Mouse (Mus musculus) cortical plate, adult 2 months (tissue): ENCODE results near the gene Dyrk3. TPM values are rescaled to one million over a fixed set of nuclear protein-coding genes. Genes with fewer than 3 reads are reported as not detected.

Experiments used
- H3K27ac ChIP-seq: fragments of 200-500 bp; 2 replicates; pipeline ENCODE4 v1.5.1; 2012; ENCODE audit warnings: low read length, control low read depth, inconsistent platforms; ENCODE audit not compliant: insufficient read depth
- H3K4me1 ChIP-seq: fragments of 200-500 bp; 2 replicates; pipeline ENCODE4 v1.6.1; 2011; ENCODE audit warnings: low read length; ENCODE audit not compliant: control insufficient read depth, insufficient read depth
- H3K4me3 ChIP-seq: fragments of 200-500 bp; 2 replicates; pipeline ENCODE4 v1.5.1; 2011; ENCODE audit warnings: mild to moderate bottlenecking, low read length, control low read depth; ENCODE audit not compliant: insufficient read depth
- CTCF ChIP-seq: fragments of 200-500 bp; IDR thresholded peaks from 2 replicates; pipeline ENCODE4 v1.5.1; 2011; ENCODE audit warnings: mild to moderate bottlenecking, control low read depth, low read length; ENCODE audit not compliant: insufficient read depth; ENCODE audit errors: extremely low read depth
- POLR2A ChIP-seq: fragments of 200-500 bp; IDR thresholded peaks from 2 replicates; pipeline ENCODE4 v1.6.1; 2011; ENCODE audit warnings: mild to moderate bottlenecking, low read length, control low read depth; ENCODE audit not compliant: insufficient read depth; ENCODE audit errors: extremely low read depth
- polyA plus RNA-seq: library from polyadenylated mRNA; depleted of rRNA; stranded (reverse); fragments of >200 nt; gene quantifications from 2 replicates; pipeline ENCODE4 v1.2.3, GENCODE M21; 2012

Gene Dyrk3
- polyA plus RNA-seq, 1 experiment = 6.2 TPM

DNA sequence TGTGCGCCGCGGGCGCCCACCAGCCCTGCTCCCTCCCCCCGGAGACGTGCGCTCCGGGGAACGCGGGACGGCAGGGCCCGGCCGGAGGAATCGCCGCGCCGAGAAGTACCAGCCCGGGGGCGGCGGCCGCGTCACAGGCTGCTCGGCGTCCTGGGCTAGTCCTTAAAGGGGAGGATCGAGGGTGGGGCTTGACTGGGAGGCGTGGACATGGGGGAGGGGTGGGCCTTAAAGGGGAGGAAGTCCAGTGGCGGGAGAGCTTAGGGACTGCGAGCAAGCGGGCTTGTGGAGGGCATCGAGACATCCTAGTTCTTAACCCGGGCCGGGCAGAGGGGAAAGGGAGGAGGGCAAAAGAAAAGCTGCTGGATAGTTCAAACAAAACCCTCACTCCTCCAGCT, 40.4 kb downstream of the Dyrk3 start, which contains the start of gene Mapkapk2:
Gene Mapkapk2, minus strand, starts transcription at position 127 of the 395 bp plus-strand sequence.
- TF ChIP-seq CTCF = no peak
- TF ChIP-seq POLR2A = peak; percentile 71
- Histone ChIP-seq H3K4me1 (peaks cover 5% of the 10 kb centered on the region; the same call in 1 of the 2 replicates), H3K4me3 (peak within 1 kb of the TSS; percentile 91), H3K27ac (peak within 1 kb of the TSS; percentile 2; the same call in 1 of the 2 replicates)

- peak overlapping the region; percentile 2; the same call in 1 of the 2 replicates for H3K27ac ChIP-seq
- H3K4me3 ChIP-seq = peak overlapping the region; percentile 91
- TF ChIP-seq CTCF = no peak
- no peak for TF ChIP-seq POLR2A
- peaks cover 5% of the 10 kb centered on the region; the same call in 1 of the 2 replicates for H3K4me1 ChIP-seq
These were observed 41.1 kb downstream of the Dyrk3 start for GRCm38 (mm10) chr1:131096803-131097699.

- TF ChIP-seq POLR2A (no peak), CTCF (no peak)
- Histone ChIP-seq H3K27ac (peak overlapping the region; percentile 2; the same call in 1 of the 2 replicates), H3K4me3 (peak overlapping the region; percentile 91), H3K4me1 (peaks cover 5% of the 10 kb centered on the region; the same call in 1 of the 2 replicates)
These were observed 41.9 kb downstream of the Dyrk3 start for GRCm38 (mm10) chr1:131096132-131096695.

GRCm38 (mm10) chr1:131095574-131095973, 42.6 kb downstream of the Dyrk3 start:
- Histone ChIP-seq H3K4me3 (peak overlapping the region; percentile 91; the same call in 1 of the 2 replicates), H3K27ac (no peak overlapping the region), H3K4me1 (peaks cover 4% of the 10 kb centered on the region; the same call in 1 of the 2 replicates)
- TF ChIP-seq POLR2A (no peak), CTCF (no peak)

GRCm38 (mm10) chr1:131093889-131094288, 44.3 kb downstream of the Dyrk3 start:
- Histone ChIP-seq H3K4me3 (no peak overlapping the region), H3K27ac (no peak overlapping the region), H3K4me1 (peaks cover 9% of the 10 kb centered on the region)
- no peak for TF ChIP-seq CTCF
- TF ChIP-seq POLR2A = no peak

DNA sequence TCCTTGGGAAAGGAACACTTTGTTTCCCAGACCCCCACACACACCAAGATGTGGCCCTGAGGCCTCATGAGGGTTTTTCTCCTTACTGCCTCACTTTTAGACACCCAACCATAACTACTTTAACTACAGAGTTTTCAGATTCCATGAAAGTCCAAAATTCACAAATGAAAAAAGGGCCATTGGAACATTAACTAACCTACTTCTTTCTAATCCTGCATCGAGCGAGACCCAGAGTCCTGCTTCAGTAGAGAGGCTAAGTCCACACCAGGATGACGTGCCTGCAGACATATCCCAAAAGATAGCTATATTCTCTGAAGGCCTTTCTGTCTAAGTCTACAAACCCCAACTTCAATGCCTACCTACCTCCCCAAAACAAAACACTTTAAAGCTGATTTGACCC, 45.3 kb downstream of the Dyrk3 start:
- peaks cover 9% of the 10 kb centered on the region for H3K4me1 ChIP-seq
- TF ChIP-seq CTCF = no peak
- TF ChIP-seq POLR2A = no peak
- H3K4me3 ChIP-seq = no peak overlapping the region
- no peak overlapping the region for H3K27ac ChIP-seq

GRCm38 (mm10) chr1:131092173-131092572, 46.0 kb downstream of the Dyrk3 start:
- Histone ChIP-seq H3K27ac (no peak overlapping the region), H3K4me3 (no peak overlapping the region), H3K4me1 (peaks cover 9% of the 10 kb centered on the region)
- TF ChIP-seq CTCF = no peak
- TF ChIP-seq POLR2A = no peak

- no peak overlapping the region for H3K27ac ChIP-seq
- TF ChIP-seq CTCF (no peak), POLR2A (no peak)
- no peak overlapping the region for H3K4me3 ChIP-seq
- H3K4me1 ChIP-seq = peaks cover 13% of the 10 kb centered on the region
These were observed 46.7 kb downstream of the Dyrk3 start for GRCm38 (mm10) chr1:131091481-131091880.

DNA sequence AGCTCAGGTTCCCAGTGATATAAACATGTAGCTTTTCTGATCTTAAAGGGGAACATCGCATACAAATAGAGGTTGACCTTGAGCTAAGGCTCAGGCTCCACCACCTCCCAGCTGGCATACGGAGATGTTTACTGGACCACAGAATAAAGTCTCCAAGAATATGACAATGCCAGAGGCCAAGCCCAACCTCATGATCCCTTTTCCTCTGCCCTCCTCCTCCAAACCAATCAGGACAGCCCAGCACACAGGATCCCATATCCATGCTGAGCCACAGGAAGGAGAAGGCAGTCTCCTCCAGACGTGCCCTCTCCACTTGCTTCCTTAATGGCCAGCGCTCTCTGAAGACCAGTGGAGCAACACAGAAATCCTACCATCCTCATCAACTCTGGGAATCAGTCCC, 47.3 kb downstream of the Dyrk3 start:
- TF ChIP-seq POLR2A (no peak), CTCF (no peak)
- H3K27ac ChIP-seq = no peak overlapping the region

DNA sequence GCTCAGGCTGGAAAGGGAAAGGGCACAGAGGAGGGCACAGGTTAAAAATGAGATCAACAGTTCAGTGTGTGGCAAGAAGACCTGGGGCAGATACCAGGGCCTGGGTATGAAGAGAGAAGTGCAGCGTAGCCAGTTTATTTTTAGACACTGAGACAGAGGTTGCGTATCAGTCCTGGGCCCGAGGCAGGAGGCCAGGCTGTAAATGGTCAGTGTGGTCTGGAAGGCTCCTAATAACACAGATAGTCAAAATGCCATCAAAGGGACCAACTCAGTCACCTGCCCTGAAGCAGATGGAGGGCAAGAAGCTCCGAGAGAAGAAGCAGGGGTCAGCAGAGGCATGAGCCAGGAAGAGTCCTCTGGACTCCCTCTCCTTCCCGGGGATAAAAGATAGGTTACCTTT, 47.9 kb downstream of the Dyrk3 start:
- Histone ChIP-seq H3K27ac (no peak overlapping the region), H3K4me3 (no peak overlapping the region), H3K4me1 (peaks cover 17% of the 10 kb centered on the region)
- TF ChIP-seq POLR2A (no peak), CTCF (no peak)

More for the DNA sequence above, 47.3 kb downstream of the Dyrk3 start:
- Histone ChIP-seq H3K4me3 (no peak overlapping the region), H3K4me1 (peaks cover 17% of the 10 kb centered on the region)
